Mouse (Mus musculus): ENCODE results near the gene H2al1g.
"Not testable (repeated sequence)": the region's sequence is repeated elsewhere in the genome, so short reads cannot be mapped to it uniquely, and the experiment has no call there.

DNA sequence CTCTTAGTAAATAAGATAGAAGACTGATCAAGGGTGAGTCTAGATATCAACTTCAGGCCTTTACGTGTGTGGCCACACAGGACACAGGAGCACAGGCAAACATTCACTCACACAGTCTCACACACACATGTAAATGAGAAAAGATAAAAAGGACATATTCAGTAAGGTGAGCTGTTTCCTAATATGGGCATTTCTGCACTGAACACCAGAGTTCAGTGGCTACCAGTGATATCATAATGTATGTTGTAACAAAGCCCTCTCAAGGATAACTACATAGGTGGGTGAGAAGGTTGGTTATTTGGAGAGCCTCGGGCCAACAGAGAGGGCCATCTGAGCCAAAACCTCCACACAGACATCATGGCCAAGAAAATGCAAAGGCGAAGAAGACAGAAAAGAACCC lies 6.4 kb upstream of the H2al1g start, which contains the start of gene H2al1e:
- not testable (repeated sequence) for TF ChIP-seq CTCF (conservative IDR thresholded peaks at IDR 0.05; ENCODE audit: insufficient read depth, insufficient read length, low read depth, low read length); POLR2A (IDR thresholded peaks at IDR 0.05; ENCODE audit: low read depth, low read length)
